Mouse (Mus musculus): ENCODE data around the gene Fastk.

DNA sequence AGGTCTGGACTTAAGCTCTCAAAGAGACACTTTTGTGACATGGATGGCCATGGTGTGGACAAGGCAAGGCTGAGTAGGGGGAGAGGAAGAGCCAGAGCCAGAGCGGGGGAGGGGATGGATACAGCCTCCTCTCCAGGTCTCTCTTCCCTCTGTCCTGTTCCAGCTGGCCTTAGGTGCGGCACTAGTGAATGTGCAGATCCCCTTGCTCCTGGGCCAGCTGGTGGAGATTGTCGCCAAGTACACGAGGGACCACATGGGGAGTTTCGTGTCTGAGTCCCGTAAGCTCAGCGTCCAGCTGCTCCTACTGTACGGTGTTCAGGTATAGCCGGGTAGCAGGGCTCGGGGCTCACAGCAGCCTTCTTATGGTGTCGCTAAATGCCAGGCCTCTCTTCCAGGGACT, 44.7 kb downstream of the Fastk start:
- TF ChIP-seq POLR2A (IDR thresholded peaks at IDR 0.05; ENCODE audit: borderline replicate concordance, extremely low read depth, insufficient read depth, insufficient read length, poor library complexity, severe bottlenecking), result no peak
- no peak for TF ChIP-seq CTCF (IDR thresholded peaks at IDR 0.05; ENCODE audit: borderline replicate concordance, extremely low read depth, insufficient read depth, insufficient read length)
